Mouse (Mus musculus) liver, adult 10 weeks (tissue): ENCODE results near the gene Ccdc126. TPM values are rescaled to one million over a fixed set of nuclear protein-coding genes. Genes with fewer than 3 reads are reported as not detected.

Source experiments
- polyA plus RNA-seq: library from polyadenylated mRNA; stranded (reverse); fragments of 350-450 nt; fragmentation: Illumina TruSeq; extraction: RNeasy Lipid Tissue Mini Kit (QIAGEN cat#74804); gene quantifications from one replicate; pipeline ENCODE4 v1.2.3, GENCODE M21; 2014; ENCODE audit warnings: low read depth, low replicate concordance

Ccdc126 gene
- 2.7 TPM for polyA plus RNA-seq

DNA sequence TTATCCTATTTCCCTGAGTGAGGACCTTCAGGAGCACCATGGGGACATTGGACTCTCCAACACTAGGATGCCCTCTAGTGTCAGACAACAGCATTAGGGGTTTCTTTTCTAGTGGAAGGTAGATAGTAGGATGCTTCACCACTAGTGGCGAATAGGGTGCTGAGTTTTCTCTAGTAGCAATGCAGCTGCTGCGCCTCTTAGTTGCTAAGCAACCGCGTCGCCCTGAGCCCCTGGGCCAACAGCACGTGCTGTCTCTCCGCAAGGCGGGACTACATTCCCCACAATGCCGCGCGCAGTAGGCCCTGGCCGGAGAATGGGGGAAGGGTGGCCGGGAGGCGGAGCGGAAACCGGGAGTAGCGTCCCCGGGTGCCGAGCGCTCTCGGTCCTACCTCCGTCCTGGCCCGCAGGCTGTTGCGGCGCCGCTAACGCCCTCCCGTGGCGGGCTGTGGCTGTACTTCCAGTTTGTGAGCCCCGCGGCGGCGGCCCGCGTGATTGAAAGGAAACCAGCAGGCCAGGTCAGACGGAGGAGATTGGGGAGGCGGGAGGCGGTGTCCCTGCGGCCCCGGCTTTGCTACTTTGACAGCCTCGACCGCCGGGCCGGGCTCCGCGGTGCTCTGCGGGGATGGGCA lies at the start of gene Ccdc126:
Gene Ccdc126, plus strand, starts transcription at position 309 of the 629 bp plus-strand sequence.

GRCm38 (mm10) chr6:49367159-49368054 lies 48.3 kb downstream of the Ccdc126 start, which contains the start of gene Fam221a:
Gene Fam221a (plus strand): TSS chr6:49367739.

Other genes starting within 250 kb of the Ccdc126 start
- gene Malsu1, start 245.5 kb upstream of the Ccdc126 start, polyA plus RNA-seq, result 23.5 TPM
- gene Igf2bp3, start 104.3 kb upstream of the Ccdc126 start, polyA plus RNA-seq, result not detected
- 39.6 TPM for gene Tra2a, start 55.2 kb upstream of the Ccdc126 start, polyA plus RNA-seq
- 0.61 TPM for gene Fam221a, start 48.5 kb downstream of the Ccdc126 start, polyA plus RNA-seq
- gene Stk31, start 76.3 kb downstream of the Ccdc126 start, polyA plus RNA-seq, result not detected